Mouse (Mus musculus): ENCODE measurements around the gene Ptprg. TPM values are rescaled to one million over a fixed set of nuclear protein-coding genes. Genes with fewer than 3 reads are reported as not detected.

The Ptprg gene
- total and polyA plus RNA-seq, 3 experiments: not detected

DNA sequence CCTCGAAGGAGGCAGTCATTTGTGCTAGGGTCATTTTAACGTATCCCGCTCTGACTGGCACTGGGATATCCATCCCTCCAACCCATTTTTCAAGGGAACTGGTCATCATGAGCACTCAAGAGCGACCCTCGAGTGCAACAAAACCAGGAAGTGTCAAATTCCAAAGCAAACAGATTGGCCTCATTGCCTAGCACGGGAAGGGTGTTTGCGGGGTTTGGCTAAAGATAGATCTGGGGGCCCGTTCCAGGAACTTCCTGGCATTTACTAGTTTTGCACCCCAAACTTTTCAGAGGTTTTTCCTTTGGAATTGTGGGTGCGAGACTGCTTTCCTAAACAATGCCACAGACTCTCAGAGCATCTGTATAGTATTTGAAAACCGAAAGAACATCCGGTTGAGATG, 1.4 kb upstream of the Ptprg start:
- DNase-seq (ENCODE audit: low read depth, low spot score): no peak
- Histone ChIP-seq H3K4me1 (ENCODE audit: control insufficient read depth in 1 of 2, insufficient read depth in 2 of 2, low read length in 2 of 2) (no peaks in the 10 kb centered on the region), H3K4me3 (ENCODE audit: control insufficient read depth in 1 of 2, insufficient read depth in 1 of 2, low read depth in 2 of 2, low read length in 2 of 2) (no peak overlapping the region), H3K9me3 (replicated peaks; ENCODE audit: insufficient read depth, low read length) (no peaks in the 10 kb centered on the region), H3K9ac (ENCODE audit: control insufficient read depth, low read depth, low read length, poor library complexity, severe bottlenecking) (no peak overlapping the region), H3K36me3 (ENCODE audit: control insufficient read depth in 1 of 2, insufficient read depth in 2 of 2, low read length in 2 of 2) (no peaks in the 10 kb centered on the region), H3K27me3 (ENCODE audit: control insufficient read depth in 1 of 2, insufficient read depth in 2 of 2, low read length in 2 of 2) (no peaks in the 10 kb centered on the region), H3K27ac (ENCODE audit: control insufficient read depth, low read depth, low read length) (no peak overlapping the region), H3K79me2 (ENCODE audit: control insufficient read depth, insufficient read depth, low read length, poor library complexity) (no peaks in the 10 kb centered on the region)
- TF ChIP-seq ZNF384 (IDR thresholded peaks at IDR 0.05; ENCODE audit: low read depth, low read length): no peak
- no peak for TF ChIP-seq RAD21 (IDR thresholded peaks at IDR 0.05; ENCODE audit: low read depth, low read length)
- TF ChIP-seq TBP (IDR thresholded peaks at IDR 0.05; ENCODE audit: low read depth, low read length): no peak
- TF ChIP-seq NRF1 (IDR thresholded peaks at IDR 0.05; ENCODE audit: insufficient read depth, low read depth, low read length, poor library complexity, severe bottlenecking): no peak
- no peak for TF ChIP-seq KAT2A (conservative IDR thresholded peaks at IDR 0.05; ENCODE audit: low read depth, low read length)
- no peak for TF ChIP-seq E2F4 (IDR thresholded peaks at IDR 0.05; ENCODE audit: borderline replicate concordance, low read depth, low read length)
- no peak for TF ChIP-seq USF1 (IDR thresholded peaks at IDR 0.05; ENCODE audit: low read depth, low read length)
- TF ChIP-seq MYC (IDR thresholded peaks at IDR 0.05; ENCODE audit: low read depth, low read length): no peak

DNA sequence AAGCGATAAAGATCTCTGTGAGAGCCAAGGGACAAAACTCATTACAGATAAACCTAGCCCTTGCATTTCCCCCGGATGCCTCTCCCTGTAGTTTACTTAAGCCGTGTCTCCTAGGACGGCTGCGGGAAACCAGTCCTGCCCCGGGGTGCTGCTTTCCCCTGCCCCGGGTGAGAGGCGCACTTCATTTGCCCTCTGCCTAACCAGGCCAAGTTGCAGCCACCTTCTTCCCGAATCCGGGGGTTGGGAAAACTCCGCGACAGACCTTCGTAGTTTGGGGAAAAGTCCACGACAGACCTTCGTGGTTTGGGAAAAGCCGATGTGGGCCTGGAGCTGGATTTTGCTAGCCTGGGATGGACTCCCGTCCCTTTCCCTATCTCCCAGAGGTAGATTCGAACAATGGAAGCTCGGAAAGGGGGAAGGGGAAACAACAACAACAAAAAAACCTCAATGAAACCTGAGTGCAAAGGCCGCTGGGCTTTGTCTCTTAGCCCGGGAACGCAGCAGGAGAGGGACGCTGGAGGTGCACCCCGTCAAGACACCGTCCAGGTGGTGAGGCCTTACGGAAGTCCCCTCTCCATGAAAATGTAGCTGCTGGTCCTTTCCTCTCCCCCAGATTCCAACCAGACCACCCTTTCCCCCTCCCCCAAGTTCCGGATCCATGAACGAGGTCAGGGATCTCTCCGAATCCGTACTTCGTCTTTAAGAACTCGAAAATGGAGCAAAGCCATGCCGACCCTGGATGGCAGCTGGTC, 635 bp upstream of the Ptprg start:
- H3K27ac ChIP-seq (ENCODE audit: control insufficient read depth, low read depth, low read length): no peak overlapping the region
- no peak for DNase-seq (ENCODE audit: low read depth, low spot score)
- no peak overlapping the region for H3K9ac ChIP-seq (ENCODE audit: control insufficient read depth, low read depth, low read length, poor library complexity, severe bottlenecking)

DNA sequence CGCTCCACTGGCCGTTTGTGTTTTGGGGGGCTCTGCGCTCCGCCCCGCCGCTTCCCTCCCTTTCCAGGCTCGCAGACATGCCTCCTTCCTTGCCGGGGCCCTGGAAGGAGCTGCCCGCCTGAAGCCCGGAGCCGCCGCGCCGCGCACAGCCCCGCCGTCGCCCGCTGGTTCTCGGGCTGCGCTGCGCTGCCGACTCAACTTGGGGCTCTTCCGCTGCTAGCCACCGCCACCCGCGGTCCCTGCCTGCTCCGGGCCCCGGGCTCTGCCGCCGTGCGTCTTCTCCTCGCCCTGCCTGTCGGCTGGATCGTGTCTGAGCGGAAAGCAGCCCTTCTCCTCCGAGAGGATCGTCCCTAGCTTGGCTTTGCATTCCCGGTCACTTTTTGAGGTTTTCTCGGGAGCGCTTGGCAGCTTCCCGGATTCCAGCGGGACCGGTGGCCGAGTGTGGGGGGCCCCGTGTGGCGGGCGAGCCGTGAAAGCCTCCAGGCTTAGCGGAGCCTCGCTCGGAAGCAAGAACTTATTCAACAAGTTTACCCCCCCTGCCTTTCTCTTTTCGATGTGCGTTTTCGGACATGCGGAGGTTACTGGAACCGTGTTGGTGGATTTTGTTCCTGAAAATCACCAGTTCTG, 460 bp downstream of the Ptprg start:
- H3K36me3 ChIP-seq (ENCODE audit: control insufficient read depth in 1 of 2, insufficient read depth in 2 of 2, low read length in 2 of 2): no peaks in the 10 kb centered on the region
- no peak overlapping the region for H3K4me3 ChIP-seq (ENCODE audit: control insufficient read depth in 1 of 2, insufficient read depth in 1 of 2, low read depth in 2 of 2, low read length in 2 of 2)
- no peak overlapping the region for H3K9ac ChIP-seq (ENCODE audit: control insufficient read depth, low read depth, low read length, poor library complexity, severe bottlenecking)
- no peaks in the 10 kb centered on the region for H3K27me3 ChIP-seq (ENCODE audit: control insufficient read depth in 1 of 2, insufficient read depth in 2 of 2, low read length in 2 of 2)
- no peaks in the 10 kb centered on the region for H3K4me1 ChIP-seq (ENCODE audit: control insufficient read depth in 1 of 2, insufficient read depth in 2 of 2, low read length in 2 of 2)
- no peak for TF ChIP-seq TCF12 (IDR thresholded peaks at IDR 0.05; ENCODE audit: low read depth, low read length)
- no peak for TF ChIP-seq NRF1 (IDR thresholded peaks at IDR 0.05; ENCODE audit: insufficient read depth, low read depth, low read length, poor library complexity, severe bottlenecking)
- TF ChIP-seq ZC3H11A (IDR thresholded peaks at IDR 0.05; ENCODE audit: low read depth, low read length): no peak
- TF ChIP-seq CHD1 (IDR thresholded peaks at IDR 0.05; ENCODE audit: low read depth, low read length): no peak
- TF ChIP-seq ELF1 (IDR thresholded peaks at IDR 0.05; ENCODE audit: low read depth, low read length): no peak
- no peak for TF ChIP-seq MXI1 (IDR thresholded peaks at IDR 0.05; ENCODE audit: low read depth, low read length)
- TF ChIP-seq GABPA (IDR thresholded peaks at IDR 0.05; ENCODE audit: low read depth, low read length): no peak
- no peak for TF ChIP-seq EP300 (IDR thresholded peaks at IDR 0.05; ENCODE audit: low read depth in 1 of 2, low read length in 2 of 2)
- TF ChIP-seq MYB (IDR thresholded peaks at IDR 0.05; ENCODE audit: low read depth, low read length): no peak
- no peak for TF ChIP-seq ZNF384 (IDR thresholded peaks at IDR 0.05; ENCODE audit: low read depth, low read length)
- TF ChIP-seq POLR2A (IDR thresholded peaks at IDR 0.05; ENCODE audit: control insufficient read depth in 1 of 2, insufficient read depth in 1 of 2, low read depth in 1 of 2, low read length in 2 of 2, poor library complexity in 1 of 2): no peak
- H3K9me3 ChIP-seq (replicated peaks; ENCODE audit: insufficient read depth, low read length): no peaks in the 10 kb centered on the region
- no peak for DNase-seq (ENCODE audit: low read depth, low spot score)
- no peaks in the 10 kb centered on the region for H3K79me2 ChIP-seq (ENCODE audit: control insufficient read depth, insufficient read depth, low read length, poor library complexity)
- no peak overlapping the region for H3K27ac ChIP-seq (ENCODE audit: control insufficient read depth, low read depth, low read length)

More for the DNA sequence above, 635 bp upstream of the Ptprg start:
- Histone ChIP-seq H3K4me1 (ENCODE audit: control insufficient read depth in 1 of 2, insufficient read depth in 2 of 2, low read length in 2 of 2) (no peaks in the 10 kb centered on the region), H3K79me2 (ENCODE audit: control insufficient read depth, insufficient read depth, low read length, poor library complexity) (no peaks in the 10 kb centered on the region), H3K27me3 (ENCODE audit: control insufficient read depth in 1 of 2, insufficient read depth in 2 of 2, low read length in 2 of 2) (no peaks in the 10 kb centered on the region), H3K9me3 (replicated peaks; ENCODE audit: insufficient read depth, low read length) (no peaks in the 10 kb centered on the region), H3K36me3 (ENCODE audit: control insufficient read depth in 1 of 2, insufficient read depth in 2 of 2, low read length in 2 of 2) (no peaks in the 10 kb centered on the region), H3K4me3 (ENCODE audit: control insufficient read depth in 1 of 2, insufficient read depth in 1 of 2, low read depth in 2 of 2, low read length in 2 of 2) (no peak overlapping the region)
- no peak for TF ChIP-seq POLR2AphosphoS5 (IDR thresholded peaks at IDR 0.05; ENCODE audit: borderline replicate concordance, low read depth, low read length)
- TF ChIP-seq USF1 (IDR thresholded peaks at IDR 0.05; ENCODE audit: low read depth, low read length): no peak
- TF ChIP-seq UBTF (IDR thresholded peaks at IDR 0.05; ENCODE audit: borderline replicate concordance, insufficient read depth, low read depth, low read length): no peak
- no peak for TF ChIP-seq ZMIZ1 (IDR thresholded peaks at IDR 0.05; ENCODE audit: low read depth, low read length)
- TF ChIP-seq SMC3 (IDR thresholded peaks at IDR 0.05; ENCODE audit: low read depth, low read length): no peak
- TF ChIP-seq MXI1 (IDR thresholded peaks at IDR 0.05; ENCODE audit: low read depth, low read length): no peak
- no peak for TF ChIP-seq ZKSCAN1 (IDR thresholded peaks at IDR 0.05; ENCODE audit: low read depth, low read length)
- no peak for TF ChIP-seq RAD21 (IDR thresholded peaks at IDR 0.05; ENCODE audit: low read depth, low read length)
- no peak for TF ChIP-seq BHLHE40 (IDR thresholded peaks at IDR 0.05; ENCODE audit: borderline replicate concordance, low read depth, low read length)
- TF ChIP-seq GABPA (IDR thresholded peaks at IDR 0.05; ENCODE audit: low read depth, low read length): no peak
- no peak for TF ChIP-seq POLR2A (IDR thresholded peaks at IDR 0.05; ENCODE audit: control insufficient read depth in 1 of 2, insufficient read depth in 1 of 2, low read depth in 1 of 2, low read length in 2 of 2, poor library complexity in 1 of 2)
- TF ChIP-seq MYB (IDR thresholded peaks at IDR 0.05; ENCODE audit: low read depth, low read length): no peak
